Mouse (Mus musculus) heart, adult 10 weeks (tissue): ENCODE measurements around the gene Dlk1. TPM values are rescaled to one million over a fixed set of nuclear protein-coding genes. Genes with fewer than 3 reads are reported as not detected.

Source experiments
- polyA plus RNA-seq: library from polyadenylated mRNA; stranded (reverse); fragments of 350-450 nt; fragmentation: Illumina TruSeq; extraction: RNeasy Lipid Tissue Mini Kit (QIAGEN cat#74804); gene quantifications from one replicate; pipeline ENCODE4 v1.2.3, GENCODE M21; 2014; ENCODE audit warnings: low read depth, low replicate concordance

The Dlk1 gene
- polyA plus RNA-seq = 0.37 TPM

DNA sequence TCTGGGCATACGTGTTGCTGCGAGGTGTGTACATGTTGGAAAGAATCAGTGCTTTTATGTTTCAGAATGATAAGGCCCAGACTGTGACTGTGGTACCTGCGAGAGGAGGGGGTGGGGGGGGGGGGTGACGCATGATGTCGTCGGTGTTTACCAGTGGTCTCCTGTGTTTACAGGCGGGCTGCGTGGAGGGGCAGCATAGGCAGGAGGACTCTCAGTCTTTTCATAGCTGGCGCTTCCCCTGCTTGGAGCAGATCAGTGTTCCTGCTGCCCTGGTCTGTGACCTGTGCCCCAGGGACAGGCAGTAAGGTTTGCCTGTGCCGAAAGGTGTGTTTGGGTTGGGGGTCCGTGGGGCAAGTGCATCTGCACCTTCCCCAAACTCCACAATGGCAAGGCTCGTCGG lies at the start of gene Dlk1:
Gene Dlk1, plus strand, starts transcription at position 232 of the 400 bp plus-strand sequence.

Other genes starting within 250 kb of the Dlk1 start
- not detected for gene Rtl1, start 147.5 kb downstream of the Dlk1 start, polyA plus RNA-seq